Mouse (Mus musculus) ES-CJ7 (cell line): Measurements from ENCODE around the gene Ferd3l.

Experiments used
- DNase-seq: peaks from one replicate; pipeline ENCODE4 v3.0.0; 2011; ENCODE audit warnings: low read depth, low spot score

The Ferd3l gene

GRCm38 (mm10) chr12:33965661-33966360 lies 37.6 kb downstream of the Ferd3l start:
- DNase-seq, result no peak

- peak; percentile 28 for DNase-seq
Observed at GRCm38 (mm10) chr12:33966490-33967415, 38.5 kb downstream of the Ferd3l start.

- peak; percentile 24 for DNase-seq
Observed at GRCm38 (mm10) chr12:33967514-33967913, 39.3 kb downstream of the Ferd3l start.

GRCm38 (mm10) chr12:33968041-33968897 lies 40.0 kb downstream of the Ferd3l start:
- peak; percentile 39 for DNase-seq

- no peak for DNase-seq
Observed at GRCm38 (mm10) chr12:33968898-33969178, 40.6 kb downstream of the Ferd3l start.
